Mouse (Mus musculus) midbrain, embryonic 13.5 days (tissue): Measurements from ENCODE around the gene Senp8. TPM values are rescaled to one million over a fixed set of nuclear protein-coding genes. Genes with fewer than 3 reads are reported as not detected.
"Not testable (repeated sequence)": the region's sequence is repeated elsewhere in the genome, so short reads cannot be mapped to it uniquely, and the experiment has no call there.

ENCODE experiments used
- ATAC-seq: fragments of 200-750 bp; cut with Nextera tagmentation; 2 replicates; pipeline ENCODE4 v1.8.0; 2017; ENCODE audit warnings: mild to moderate bottlenecking, moderate TSS enrichment, moderate library complexity
- H3K27ac ChIP-seq: fragments of 300-500 bp; sonication (generic); 2 replicates; pipeline ENCODE4 v1.5.1; 2015; ENCODE audit warnings: inconsistent platforms, mild to moderate bottlenecking, moderate library complexity
- H3K27me3 ChIP-seq: fragments of 300-500 bp; sonication (generic); 2 replicates; pipeline ENCODE4 v1.6.1; 2015; ENCODE audit warnings: mild to moderate bottlenecking, inconsistent platforms
- H3K36me3 ChIP-seq: fragments of 300-500 bp; sonication (generic); 2 replicates; pipeline ENCODE4 v1.6.1; 2015; ENCODE audit warnings: mild to moderate bottlenecking, inconsistent platforms
- H3K4me1 ChIP-seq: fragments of 300-500 bp; sonication (generic); replicated peaks from 2 replicates; pipeline ENCODE4 v1.6.1; 2015; ENCODE audit warnings: inconsistent platforms
- H3K4me2 ChIP-seq: fragments of 300-500 bp; sonication (generic); replicated peaks from 2 replicates; pipeline ENCODE4 v1.6.1; 2015; ENCODE audit warnings: moderate library complexity, mild to moderate bottlenecking, inconsistent platforms
- H3K4me3 ChIP-seq: fragments of 300-500 bp; sonication (generic); replicated peaks from 2 replicates; pipeline ENCODE4 v1.5.1; 2015; ENCODE audit warnings: mild to moderate bottlenecking, inconsistent platforms
- H3K9ac ChIP-seq: fragments of 300-500 bp; sonication (generic); replicated peaks from 2 replicates; pipeline ENCODE4 v1.6.1; 2015; ENCODE audit warnings: mild to moderate bottlenecking, inconsistent platforms
- H3K9me3 ChIP-seq: fragments of 300-500 bp; sonication (generic); 2 replicates; pipeline ENCODE4 v1.6.1; 2016; ENCODE audit warnings: mild to moderate bottlenecking, inconsistent platforms
- WGBS: fragments of 180-500 bp; shearing (Covaris S2); methylation state at CpG from one replicate; pipeline ENCODE4 v1.1.7; 2015; 5-methylcytosine and 5-hydroxymethylcytosine counted together
- polyA plus RNA-seq: library from polyadenylated mRNA; unstranded; fragments of >200 nt; fragmentation: Nextera tagmentation; extraction: Ambion mirVana; gene quantifications from 2 replicates; pipeline ENCODE4 v1.2.1, GENCODE M21; 2015

Senp8 gene
- polyA plus RNA-seq = 14.4 and 16.3 TPM in 2 replicates

GRCm38 (mm10) chr9:59750267-59751065 lies at the start of gene Senp8, which contains the start of gene Myo9a:
Gene Senp8, minus strand, starts transcription at chr9:59750710.
Gene Myo9a, plus strand, starts transcription at chr9:59750896.
- under 1% methylated on average over 59 of the region's 59 CpGs for WGBS
- no peaks in the 10 kb centered on the region for H3K27me3 ChIP-seq

GRCm38 (mm10) chr9:59766966-59767461 lies 16.5 kb upstream of the Senp8 start:
- H3K36me3 ChIP-seq, H3K27me3 ChIP-seq, H3K4me1 ChIP-seq, H3K4me3 ChIP-seq, H3K27ac ChIP-seq, H3K9me3 ChIP-seq, H3K4me2 ChIP-seq, H3K9ac ChIP-seq, ATAC-seq: not testable (repeated sequence)
- 95% methylated on average over 12 of the region's 13 CpGs for WGBS

More at GRCm38 (mm10) chr9:59750267-59751065, at the start of gene Senp8, which contains the start of gene Myo9a:
- peak within 1 kb of the TSS; percentile 92 for H3K9ac ChIP-seq
- H3K36me3 ChIP-seq = no peaks in the 10 kb centered on the region
- peak; percentile 94 for ATAC-seq
- peaks cover 18% of the 10 kb centered on the region for H3K4me1 ChIP-seq
- peak within 1 kb of the TSS; percentile 92 for H3K27ac ChIP-seq
- peak within 1 kb of the TSS; percentile 77 for H3K4me3 ChIP-seq
- H3K9me3 ChIP-seq = no peaks in the 10 kb centered on the region
- H3K4me2 ChIP-seq = peak within 1 kb of the TSS; percentile 69

GRCm38 (mm10) chr9:59760515-59760914 lies 10.0 kb upstream of the Senp8 start:
- H3K9me3 ChIP-seq = no peaks in the 10 kb centered on the region
- ATAC-seq = no peak
- whole genome bisulfite sequencing = 87% methylated on average over 3 of the region's 3 CpGs
- H3K27ac ChIP-seq = no peak overlapping the region
- H3K9ac ChIP-seq = no peak overlapping the region
- H3K4me2 ChIP-seq = no peak overlapping the region
- no peaks in the 10 kb centered on the region for H3K27me3 ChIP-seq
- H3K4me3 ChIP-seq = no peak overlapping the region
- H3K36me3 ChIP-seq = no peaks in the 10 kb centered on the region
- H3K4me1 ChIP-seq = no peaks in the 10 kb centered on the region

- H3K9ac ChIP-seq, H3K9me3 ChIP-seq, H3K27me3 ChIP-seq, H3K4me3 ChIP-seq, H3K4me2 ChIP-seq, H3K27ac ChIP-seq, ATAC-seq, H3K4me1 ChIP-seq, H3K36me3 ChIP-seq: not testable (repeated sequence)
- WGBS = 100% methylated on average over 2 of the region's 3 CpGs
Measured at GRCm38 (mm10) chr9:59757016-59757415, 6.5 kb upstream of the Senp8 start.

- Histone ChIP-seq H3K9me3 (no peaks in the 10 kb centered on the region), H3K27ac (no peak overlapping the region), H3K36me3 (no peaks in the 10 kb centered on the region), H3K4me2 (no peak overlapping the region), H3K9ac (no peak overlapping the region), H3K4me1 (peaks cover 7% of the 10 kb centered on the region), H3K4me3 (no peak overlapping the region), H3K27me3 (no peaks in the 10 kb centered on the region)
- no peak for ATAC-seq
- 75% methylated on average over 2 of the region's 2 CpGs for WGBS
Measured at GRCm38 (mm10) chr9:59755199-59755598, 4.7 kb upstream of the Senp8 start.

- WGBS = 4% methylated on average over 2 of the region's 2 CpGs
- Histone ChIP-seq H3K4me1 (peaks cover 18% of the 10 kb centered on the region), H3K4me2 (peak overlapping the region; percentile 69), H3K9ac (peak overlapping the region; percentile 92), H3K4me3 (peak overlapping the region; percentile 77), H3K27ac (no peak overlapping the region), H3K27me3 (no peaks in the 10 kb centered on the region), H3K9me3 (no peaks in the 10 kb centered on the region), H3K36me3 (no peaks in the 10 kb centered on the region)
- ATAC-seq = no peak
Measured at GRCm38 (mm10) chr9:59751966-59752365, 1.5 kb upstream of the Senp8 start.

GRCm38 (mm10) chr9:59751066-59751581 lies 614 bp upstream of the Senp8 start:
- Histone ChIP-seq H3K36me3 (no peaks in the 10 kb centered on the region), H3K27ac (peak overlapping the region; percentile 92), H3K4me2 (peak overlapping the region; percentile 69), H3K4me3 (peak overlapping the region; percentile 77), H3K27me3 (no peaks in the 10 kb centered on the region), H3K4me1 (peaks cover 18% of the 10 kb centered on the region), H3K9me3 (no peaks in the 10 kb centered on the region), H3K9ac (peak overlapping the region; percentile 92)
- ATAC-seq = peak; percentile 94
- under 1% methylated on average over 47 of the region's 49 CpGs for WGBS

GRCm38 (mm10) chr9:59749581-59750265 lies 787 bp downstream of the Senp8 start:
- no peaks in the 10 kb centered on the region for H3K27me3 ChIP-seq
- no peaks in the 10 kb centered on the region for H3K9me3 ChIP-seq
- ATAC-seq = no peak
- peak overlapping the region; percentile 84 for H3K27ac ChIP-seq
- H3K36me3 ChIP-seq = no peaks in the 10 kb centered on the region
- peaks cover 18% of the 10 kb centered on the region for H3K4me1 ChIP-seq
- peak overlapping the region; percentile 69 for H3K9ac ChIP-seq
- H3K4me2 ChIP-seq = peak overlapping the region; percentile 69
- H3K4me3 ChIP-seq = peak overlapping the region; percentile 77
- 35% methylated on average over 12 of the region's 12 CpGs for WGBS

GRCm38 (mm10) chr9:59748969-59749368 lies 1.5 kb downstream of the Senp8 start:
- H3K9me3 ChIP-seq = no peaks in the 10 kb centered on the region
- H3K27me3 ChIP-seq = no peaks in the 10 kb centered on the region
- no peak overlapping the region for H3K27ac ChIP-seq
- no peaks in the 10 kb centered on the region for H3K36me3 ChIP-seq
- H3K4me3 ChIP-seq = no peak overlapping the region
- WGBS = 90% methylated on average over 11 of the region's 11 CpGs
- no peak overlapping the region for H3K4me2 ChIP-seq
- ATAC-seq = no peak
- no peak overlapping the region for H3K9ac ChIP-seq
- H3K4me1 ChIP-seq = peaks cover 18% of the 10 kb centered on the region

GRCm38 (mm10) chr9:59748387-59748786 lies 2.1 kb downstream of the Senp8 start:
- Histone ChIP-seq H3K9me3 (no peaks in the 10 kb centered on the region), H3K4me2 (no peak overlapping the region), H3K27ac (no peak overlapping the region), H3K27me3 (no peaks in the 10 kb centered on the region), H3K9ac (no peak overlapping the region), H3K36me3 (no peaks in the 10 kb centered on the region), H3K4me1 (peaks cover 18% of the 10 kb centered on the region), H3K4me3 (no peak overlapping the region)
- no peak for ATAC-seq
- WGBS = 93% methylated on average over 2 of the region's 2 CpGs

- 92% methylated on average over 3 of the region's 3 CpGs for WGBS
- H3K9me3 ChIP-seq = no peaks in the 10 kb centered on the region
- H3K36me3 ChIP-seq = no peaks in the 10 kb centered on the region
- no peak overlapping the region for H3K4me2 ChIP-seq
- H3K4me1 ChIP-seq = 0 out of 2 replicates have a peak, but pooled peaks cover under 1% of the 10 kb centered on the region
- no peaks in the 10 kb centered on the region for H3K27me3 ChIP-seq
- ATAC-seq = no peak
- no peak overlapping the region for H3K27ac ChIP-seq
- no peak overlapping the region for H3K9ac ChIP-seq
- H3K4me3 ChIP-seq = no peak overlapping the region
Measured at GRCm38 (mm10) chr9:59743903-59744302, 6.6 kb downstream of the Senp8 start.

- no peaks in the 10 kb centered on the region for H3K4me1 ChIP-seq
- H3K27me3 ChIP-seq = no peaks in the 10 kb centered on the region
- H3K4me3 ChIP-seq = no peak overlapping the region
- 88% methylated on average over 2 of the region's 2 CpGs for WGBS
- ATAC-seq = no peak
- no peaks in the 10 kb centered on the region for H3K9me3 ChIP-seq
- peaks cover 9% of the 10 kb centered on the region for H3K36me3 ChIP-seq
- no peak overlapping the region for H3K4me2 ChIP-seq
- no peak overlapping the region for H3K27ac ChIP-seq
- H3K9ac ChIP-seq = no peak overlapping the region
Measured at GRCm38 (mm10) chr9:59740593-59740992, 9.9 kb downstream of the Senp8 start.
